Comparison of ENCODE assay signal across 14 mouse cellular contexts in genomic region chr13:37974731-37975130, GRCm38 (mm10).
"Had no signal": no experiment of that assay in that cellular context is flagged by ENCODE, and none has a peak within 500 bp of the region (broad histone marks: within the 10 kb centered on the region; RNA-seq: fewer than 3 reads in every experiment).

No protein-coding gene starts in this region.

- H3K4me1 ChIP-seq: midbrain, embryonic 10.5 days; midbrain, embryonic 12.5 days; neural tube, embryonic 12.5 days; stomach, embryonic 15.5 days had no signal

- H3K27ac ChIP-seq: midbrain, embryonic 10.5 days; midbrain, embryonic 12.5 days; neural tube, embryonic 12.5 days; stomach, embryonic 15.5 days; stomach, postnatal 0 days had no signal

- DNase-seq: liver, postnatal 0 days; lung, embryonic 14.5 days; lung, postnatal 10 days; lung, postnatal 4 days; midbrain, embryonic 14.5 days; right cerebral cortex, postnatal 14 days; thymus, adult 2 months; thymus, postnatal 25 days; thymus, postnatal 4 days had no signal

- H3K4me3 ChIP-seq: midbrain, embryonic 10.5 days; midbrain, embryonic 12.5 days; neural tube, embryonic 12.5 days; stomach, embryonic 15.5 days had no signal

- H3K27me3 ChIP-seq: midbrain, embryonic 12.5 days; neural tube, embryonic 12.5 days; stomach, embryonic 15.5 days had no signal

- H3K9me3 ChIP-seq: midbrain, embryonic 10.5 days; midbrain, embryonic 12.5 days; neural tube, embryonic 12.5 days; stomach, embryonic 15.5 days had no signal

- H3K9ac ChIP-seq: liver, postnatal 0 days; lung, embryonic 14.5 days; midbrain, embryonic 12.5 days; neural tube, embryonic 12.5 days; stomach, embryonic 15.5 days had no signal
